Mouse (Mus musculus): ENCODE measurements around the gene Ccdc124.
"Not testable (repeated sequence)": the region's sequence is repeated elsewhere in the genome, so short reads cannot be mapped to it uniquely, and the experiment has no call there.

Ccdc124 gene

DNA sequence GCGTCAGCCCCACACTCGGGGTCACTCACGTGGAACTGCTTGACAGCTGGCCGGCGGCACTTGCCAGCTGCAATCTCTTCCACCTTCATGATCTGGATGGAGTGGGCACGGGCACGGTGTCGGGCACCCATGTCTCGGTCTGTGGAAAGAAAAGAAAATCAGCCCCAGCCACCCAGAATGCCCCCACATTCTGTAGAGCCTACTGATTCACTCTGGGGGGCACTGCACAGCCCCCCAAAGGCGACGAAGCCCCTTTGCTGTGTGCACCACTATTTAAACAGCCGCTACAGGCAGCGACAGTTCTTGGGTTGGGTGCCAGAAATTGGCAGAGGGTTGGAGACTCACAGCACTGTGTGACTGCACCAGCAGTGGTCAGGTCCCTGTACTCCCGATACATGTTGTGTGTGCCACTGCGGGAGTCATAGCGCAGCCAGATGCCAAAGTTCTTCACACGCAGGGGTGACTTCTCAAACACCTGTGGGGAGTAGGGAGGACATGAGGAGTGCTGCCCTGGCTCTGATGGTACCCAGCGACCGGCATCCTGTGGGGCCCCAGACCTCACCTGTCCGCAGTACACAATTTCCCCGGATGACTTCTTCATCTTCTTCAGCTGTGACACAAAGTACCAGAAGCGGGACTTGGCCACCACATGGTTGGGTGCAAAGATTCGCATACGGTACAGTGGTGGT is 22.0 kb upstream of the Ccdc124 start:
- DNase-seq (ENCODE audit: low read depth, low spot score): not testable (repeated sequence)

DNA sequence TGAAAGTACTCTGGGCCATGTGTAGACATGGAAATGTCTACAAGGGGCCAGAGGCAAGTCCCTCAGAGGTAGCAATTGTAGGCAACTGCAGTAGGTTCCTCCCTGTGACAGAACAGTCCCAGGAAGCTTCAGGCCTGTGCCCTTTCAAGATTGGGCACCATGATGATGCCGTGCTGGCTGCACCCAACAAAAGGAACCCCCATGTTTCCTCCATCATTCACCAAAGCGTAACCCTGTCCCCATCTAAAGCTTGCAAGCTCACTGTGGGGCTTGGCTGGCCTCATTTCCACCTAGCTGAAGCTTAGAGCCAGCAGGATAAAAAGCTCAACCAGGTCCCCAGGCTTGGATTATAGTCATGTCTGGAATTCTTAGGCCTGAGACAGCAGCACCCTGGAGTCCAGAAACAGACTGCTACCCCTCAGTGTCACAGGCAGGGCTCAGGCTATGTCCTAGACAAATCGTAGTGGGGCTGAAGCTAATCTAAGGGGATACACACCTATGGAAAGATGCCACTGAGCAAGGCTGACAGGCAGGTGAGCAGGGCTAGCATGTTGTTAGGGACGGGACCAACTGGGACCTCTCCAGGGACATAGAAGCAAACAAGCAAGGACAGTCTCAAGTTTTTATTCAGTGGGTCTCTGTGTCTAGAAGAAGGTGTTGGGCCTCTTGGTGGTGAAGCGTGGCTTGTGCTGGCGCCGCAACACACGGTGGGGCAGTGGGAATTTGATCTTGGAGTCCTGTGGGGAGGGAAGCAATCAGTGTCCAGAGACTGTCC is 21.2 kb upstream of the Ccdc124 start:
- DNase-seq (ENCODE audit: low read depth, low spot score): no peak

DNA sequence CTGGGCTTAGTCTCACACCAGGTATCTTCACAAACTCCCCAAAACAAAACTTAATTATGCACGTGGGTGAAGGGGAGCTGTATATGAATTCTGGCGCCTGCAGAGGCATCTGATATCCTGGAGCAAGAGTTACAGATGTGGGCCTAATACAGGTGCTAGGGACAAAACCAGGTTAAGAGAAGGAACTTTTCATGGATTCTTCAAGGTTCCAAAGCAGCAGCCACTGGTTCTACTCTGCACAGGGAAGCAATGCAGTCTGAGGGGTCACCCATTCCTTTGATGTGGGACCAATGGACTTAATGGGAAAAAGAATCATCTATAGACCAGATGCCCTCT is 20.6 kb upstream of the Ccdc124 start:
- no peak for DNase-seq (ENCODE audit: low read depth, low spot score)

DNA sequence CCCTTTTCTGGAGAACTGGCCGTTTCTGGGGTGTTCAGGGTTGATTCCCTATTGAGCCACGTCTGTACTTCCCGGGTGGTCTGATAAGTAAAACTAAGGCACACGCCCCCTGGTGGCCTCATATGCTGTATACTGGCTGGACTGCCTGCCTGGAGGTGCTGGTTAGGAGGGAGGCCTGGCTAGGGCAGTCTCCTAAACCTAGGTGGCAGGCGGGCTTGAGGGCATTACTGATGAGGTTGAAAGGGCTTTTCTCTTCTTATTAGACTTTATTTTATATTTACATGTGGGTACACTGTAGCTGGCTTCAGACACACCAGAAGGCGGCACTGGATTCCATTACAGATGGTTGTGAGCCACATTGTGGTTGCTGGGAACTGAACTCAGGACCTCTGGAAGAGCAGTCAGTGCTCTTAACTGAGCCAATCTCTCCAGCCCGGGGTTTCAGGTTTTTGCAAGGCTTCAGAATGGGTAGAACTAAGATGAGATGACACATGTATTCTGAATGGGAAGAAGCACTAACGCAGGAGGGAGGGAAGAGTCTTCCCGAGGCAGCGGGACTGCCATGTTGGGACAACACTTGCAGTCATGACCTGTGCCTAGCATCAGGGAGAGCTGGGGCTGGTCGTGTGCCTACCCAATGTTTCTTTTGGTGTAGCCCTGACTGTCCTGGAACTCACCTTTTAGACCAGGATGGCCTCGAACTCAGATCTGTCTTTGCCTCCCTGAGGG is 20.1 kb upstream of the Ccdc124 start:
- DNase-seq (ENCODE audit: low read depth, low spot score): peak; percentile 81

DNA sequence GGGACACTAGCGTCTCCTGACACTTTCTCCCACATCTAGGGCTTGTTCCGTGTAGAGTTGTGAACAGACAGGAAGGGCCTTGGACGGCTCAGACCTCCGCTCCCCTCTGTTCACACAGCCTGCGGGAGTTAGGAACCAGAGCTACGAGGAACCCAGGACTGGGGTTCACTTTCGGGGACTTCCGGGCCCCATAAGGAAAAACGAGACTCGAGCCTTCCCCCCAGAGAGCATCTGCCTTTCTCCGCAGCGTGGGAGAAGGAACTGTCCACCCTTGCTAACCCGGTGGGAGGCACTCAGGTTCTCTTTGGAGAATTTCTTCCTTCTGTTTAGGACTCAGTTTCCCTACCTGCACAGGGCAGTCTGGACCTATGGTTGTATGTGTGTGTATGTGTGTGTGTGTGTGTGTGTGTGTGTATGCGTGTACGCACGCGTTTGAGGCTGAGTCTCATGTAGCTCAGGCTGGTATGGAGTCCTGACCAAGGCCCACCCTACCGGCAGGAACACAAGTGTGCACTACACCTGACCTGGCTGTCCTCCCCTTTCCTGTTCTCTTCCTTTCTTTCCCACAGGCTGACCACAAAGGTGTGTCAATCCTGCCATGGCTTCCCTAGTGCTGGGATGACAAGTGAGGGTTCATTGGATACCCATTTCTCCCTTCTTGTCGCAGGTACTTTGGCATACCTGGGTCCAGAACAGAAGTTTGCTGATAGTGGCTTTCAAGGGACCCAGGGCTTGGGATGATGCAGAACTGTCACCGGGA is 19.3 kb upstream of the Ccdc124 start:
- DNase-seq (ENCODE audit: low read depth, low spot score): no peak

DNA sequence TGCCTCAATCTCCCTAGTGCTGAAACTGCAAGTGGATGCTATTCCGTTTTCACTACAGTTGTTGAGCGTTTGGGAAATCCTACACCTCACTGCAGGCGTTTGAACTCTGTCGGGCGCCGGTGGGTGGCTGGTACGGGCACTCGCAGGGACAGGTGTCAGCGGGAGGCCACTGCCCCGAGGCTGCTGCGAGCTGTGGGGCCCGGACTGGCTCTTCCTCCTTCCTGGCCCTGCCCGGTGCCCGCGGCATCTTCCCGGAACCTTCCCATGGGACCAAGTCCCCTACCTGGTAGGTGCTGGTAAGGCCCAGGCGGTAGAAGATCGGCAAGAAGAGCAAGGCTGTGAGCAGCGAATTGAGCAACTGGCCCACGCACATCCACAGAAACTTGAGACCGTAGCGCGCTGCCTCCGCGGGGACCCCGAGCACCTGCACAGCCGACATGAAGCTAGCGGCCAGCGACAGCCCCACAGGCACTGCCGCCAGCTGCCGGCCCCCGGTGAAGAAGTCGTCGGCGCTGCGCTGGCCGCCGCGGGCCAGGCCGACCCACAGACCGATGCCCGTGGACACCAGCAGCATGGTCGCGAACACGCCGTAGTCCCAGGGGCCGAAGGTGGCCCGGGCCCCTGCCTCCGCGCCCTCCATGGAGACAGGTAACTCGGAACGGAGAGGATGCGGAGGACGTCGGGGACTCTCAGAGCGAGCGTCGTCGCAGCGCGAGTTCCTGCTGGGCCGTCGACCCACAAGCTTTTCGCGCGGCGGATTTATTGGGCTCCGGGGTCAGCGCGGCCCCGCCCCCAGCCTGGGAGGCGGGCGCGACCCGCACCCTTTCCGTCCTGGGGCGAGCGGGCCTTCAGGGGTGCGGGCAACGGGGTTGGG is 18.5 kb upstream of the Ccdc124 start, which contains the start of gene Slc5a5:
Gene Slc5a5 (minus strand): TSS at position 736 of the 874 bp plus-strand sequence.
- DNase-seq (ENCODE audit: low read depth, low spot score): peak; percentile 37

DNA sequence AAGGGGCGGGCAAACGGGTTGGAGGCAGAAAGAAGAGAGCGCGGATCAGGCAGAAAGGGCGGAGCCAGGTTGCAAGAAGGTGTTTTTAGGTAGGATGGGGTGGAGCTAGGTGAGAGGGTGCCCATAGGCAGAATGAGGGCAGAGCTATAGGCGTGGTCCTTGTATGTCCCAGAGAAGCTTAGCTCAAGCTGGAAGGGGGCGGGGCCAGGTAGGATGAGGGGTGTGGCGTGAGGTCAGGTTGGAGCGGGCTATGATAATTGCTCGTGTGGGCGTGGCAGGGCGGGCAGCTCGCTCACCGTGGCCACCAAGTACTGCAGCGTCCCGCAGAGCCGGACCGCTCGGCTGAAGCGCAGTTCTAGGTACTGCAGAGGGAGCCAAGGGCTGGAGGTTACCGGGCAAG is 17.6 kb upstream of the Ccdc124 start:
- DNase-seq (ENCODE audit: low read depth, low spot score): peak; percentile 72

DNA sequence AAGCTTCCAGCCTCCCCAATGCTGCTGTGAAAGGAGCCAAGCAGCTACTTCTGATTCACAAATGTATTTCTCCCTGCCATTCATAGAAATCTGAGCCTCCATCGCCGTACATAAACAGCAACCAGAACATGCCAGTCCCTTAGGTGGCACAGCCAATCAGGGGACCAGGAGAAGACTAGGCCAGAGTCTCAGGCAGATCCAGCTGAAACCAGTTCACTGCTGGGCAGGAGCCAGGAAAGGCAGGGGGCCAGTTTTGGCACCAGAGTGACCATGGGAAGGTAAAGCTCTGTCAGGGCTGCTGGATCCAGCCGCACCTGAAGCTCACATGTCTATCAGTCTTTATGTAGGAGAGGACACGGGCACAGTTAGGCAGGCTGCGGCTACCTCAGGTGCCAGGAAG is 16.9 kb upstream of the Ccdc124 start:
- no peak for DNase-seq (ENCODE audit: low read depth, low spot score)

DNA sequence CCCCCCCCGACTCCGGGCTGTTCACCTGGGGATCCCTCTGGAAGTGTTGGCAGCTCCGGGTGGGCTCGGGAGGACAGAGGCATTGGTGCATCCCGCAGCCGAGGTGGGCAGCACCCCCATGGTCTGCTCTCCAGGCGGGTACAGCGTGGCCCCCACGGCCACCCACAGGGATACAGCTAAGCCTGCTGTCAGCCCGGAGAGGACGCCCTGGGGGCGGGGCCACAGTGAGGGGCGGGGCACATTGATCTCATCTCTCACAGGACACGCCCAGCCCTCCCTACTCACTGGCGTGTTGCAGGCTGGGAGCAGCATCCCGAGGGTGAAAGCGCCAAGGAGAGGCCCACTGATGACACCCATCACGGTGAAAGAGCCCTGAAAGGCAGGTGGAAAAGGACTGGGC is 13.9 kb upstream of the Ccdc124 start:
- DNase-seq (ENCODE audit: low read depth, low spot score): peak; percentile 56

DNA sequence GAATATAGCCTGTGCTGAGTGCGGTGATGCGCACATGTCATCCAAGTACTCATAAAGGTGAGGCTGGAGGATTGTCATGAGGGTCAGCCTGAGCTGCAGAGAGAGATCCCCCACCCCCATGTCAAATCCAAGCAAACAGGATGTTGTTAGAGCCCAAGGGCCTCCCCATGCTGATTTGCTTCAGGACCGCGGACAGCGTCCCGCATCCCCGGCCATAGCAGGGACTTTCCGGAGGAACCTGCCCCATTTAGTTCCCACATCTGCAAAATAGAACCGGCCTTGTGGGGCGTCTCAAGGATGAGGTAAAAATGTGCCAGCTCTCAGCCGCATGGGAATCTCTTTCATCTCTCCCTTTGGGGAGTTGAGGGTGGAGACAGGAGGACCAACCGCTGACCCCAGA is 11.9 kb upstream of the Ccdc124 start:
- peak; percentile 52 for DNase-seq (ENCODE audit: low read depth, low spot score)

DNA sequence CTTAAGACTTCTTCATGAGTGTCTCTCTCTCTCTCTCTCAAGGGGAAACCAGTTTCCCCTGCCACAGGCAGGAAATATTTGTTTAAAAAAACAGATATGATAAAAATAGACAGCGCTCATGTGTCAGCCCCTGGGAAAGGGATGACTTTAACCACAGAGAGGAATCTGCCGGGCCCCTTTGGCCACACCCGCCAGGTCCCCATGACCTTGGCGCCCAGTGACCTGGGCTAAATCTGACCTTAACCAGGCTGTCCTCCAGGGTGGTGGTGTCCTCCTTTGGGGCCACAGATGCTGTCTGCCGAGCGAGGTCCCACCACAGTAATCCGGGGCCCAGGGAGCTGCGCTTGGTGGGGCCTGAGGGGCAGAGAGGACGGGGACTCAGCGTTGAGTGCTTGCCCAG is 10.9 kb upstream of the Ccdc124 start:
- no peak for DNase-seq (ENCODE audit: low read depth, low spot score)

DNA sequence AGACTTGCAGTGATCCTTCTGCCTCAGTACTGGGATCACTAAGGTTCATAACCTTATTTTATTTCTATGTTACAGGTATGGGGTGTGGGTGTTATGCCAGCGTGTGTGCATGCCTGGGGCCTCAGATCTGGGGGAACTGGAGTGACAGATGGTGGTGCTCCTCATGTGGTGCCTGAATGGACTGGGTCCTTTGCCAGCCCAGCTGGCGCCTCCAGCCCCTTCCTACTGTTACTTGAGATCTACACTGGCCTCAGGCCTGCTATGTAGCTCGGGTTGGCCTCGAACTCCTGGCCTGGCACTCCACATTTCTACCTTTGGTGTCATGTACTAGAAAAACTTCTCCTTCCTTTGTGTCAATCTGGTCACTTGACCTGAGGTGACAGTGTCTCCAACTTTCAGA is 10.5 kb upstream of the Ccdc124 start:
- DNase-seq (ENCODE audit: low read depth, low spot score): no peak

DNA sequence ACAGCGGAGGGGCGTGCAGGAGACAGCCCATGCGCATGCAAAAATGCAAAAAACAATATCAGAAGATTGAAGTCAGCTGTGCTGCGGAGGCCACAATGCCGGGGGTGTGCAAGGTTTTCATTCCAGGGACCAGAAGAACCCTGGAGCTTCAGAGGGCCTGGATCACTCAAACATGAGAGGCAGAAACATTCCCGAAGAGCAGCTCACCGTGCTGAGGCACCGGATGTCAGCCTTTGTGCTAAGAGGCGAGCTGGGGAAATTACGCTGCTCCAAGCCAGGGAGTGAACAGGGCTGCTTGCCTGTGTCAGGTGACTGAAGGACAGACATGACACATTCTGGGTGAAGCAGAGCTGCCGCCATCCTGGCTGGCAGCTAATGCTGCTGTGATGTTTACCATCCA is 6.8 kb upstream of the Ccdc124 start:
- no peak for DNase-seq (ENCODE audit: low read depth, low spot score)

DNA sequence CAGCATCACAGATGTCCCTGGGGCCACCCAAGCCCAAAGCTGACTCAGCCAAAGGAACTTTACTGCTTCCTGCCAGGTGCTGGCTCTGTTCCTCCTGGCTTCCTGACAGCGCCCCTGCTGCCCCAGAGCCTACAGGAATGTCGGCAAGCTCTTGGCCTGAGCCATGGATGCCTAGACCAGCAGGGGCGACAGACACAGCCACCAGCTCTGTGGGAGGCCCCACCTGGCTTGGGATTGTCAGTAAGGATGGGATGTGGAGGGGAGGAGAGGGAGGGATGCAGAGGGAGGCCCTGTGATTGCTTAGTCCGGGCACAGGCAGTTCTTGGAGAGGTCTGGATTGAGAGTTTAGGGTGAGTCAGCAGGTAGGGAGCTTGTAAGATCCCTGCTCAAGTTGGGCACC is 6.4 kb upstream of the Ccdc124 start:
- no peak for DNase-seq (ENCODE audit: low read depth, low spot score)

DNA sequence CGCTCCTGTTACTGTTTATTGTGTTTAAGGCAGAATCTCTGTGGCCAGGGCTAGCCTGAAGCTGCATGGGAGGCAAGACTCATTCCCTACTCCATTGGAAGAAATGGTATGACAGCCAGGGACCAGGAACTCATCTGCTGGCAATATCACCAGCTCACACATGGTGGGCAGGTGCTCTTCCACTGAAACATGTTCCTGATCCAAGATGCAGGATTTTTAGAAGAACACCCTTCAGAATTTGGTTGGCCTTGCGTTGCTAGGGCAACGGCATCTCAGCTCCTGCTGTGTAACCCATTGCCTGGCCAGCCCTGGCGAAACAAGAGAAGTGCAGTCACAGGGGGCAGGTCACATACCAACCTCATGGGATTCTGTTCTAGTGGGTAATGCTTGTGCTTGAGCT is 5.8 kb upstream of the Ccdc124 start:
- no peak for DNase-seq (ENCODE audit: low read depth, low spot score)

DNA sequence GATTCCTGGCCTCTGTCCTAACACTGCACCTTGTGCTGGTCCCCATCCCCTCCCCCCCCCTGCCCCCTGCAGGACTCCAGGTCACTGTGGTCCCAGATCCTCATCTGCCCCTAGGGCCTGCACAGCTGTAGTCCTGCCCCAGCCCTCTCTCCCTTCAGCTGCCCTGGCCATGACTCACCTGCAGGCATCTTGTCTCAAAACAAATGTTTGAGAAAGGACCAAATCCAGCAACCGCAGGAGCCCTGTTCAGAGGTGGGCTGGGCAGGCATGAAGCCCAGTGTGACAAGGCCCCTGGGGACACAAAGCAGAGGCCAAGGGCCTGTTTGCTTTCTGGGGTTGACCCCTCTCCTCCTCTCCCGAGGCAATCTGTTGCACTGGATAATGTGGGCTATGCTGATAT is 4.4 kb upstream of the Ccdc124 start:
- no peak for DNase-seq (ENCODE audit: low read depth, low spot score)

DNA sequence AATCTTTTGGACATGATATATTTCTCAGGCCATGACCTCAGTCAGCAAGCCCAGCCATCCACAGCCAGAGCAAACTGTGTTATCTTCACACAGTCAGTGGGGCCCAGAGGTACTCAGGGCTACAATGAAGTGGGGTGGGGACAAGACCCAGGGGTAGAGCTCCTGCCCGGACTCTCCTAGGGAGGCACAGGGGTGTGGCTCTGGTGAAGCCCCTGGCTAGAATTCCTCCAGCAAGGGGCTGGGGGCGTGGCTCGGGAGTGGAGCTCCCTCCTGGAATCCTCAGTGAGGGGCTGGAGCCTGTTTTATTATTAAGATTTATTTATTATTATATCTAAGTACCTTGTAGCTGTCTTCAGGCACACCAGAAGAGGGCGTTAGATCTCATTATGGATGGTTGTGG is 2.6 kb upstream of the Ccdc124 start:
- no peak for DNase-seq (ENCODE audit: low read depth, low spot score)

DNA sequence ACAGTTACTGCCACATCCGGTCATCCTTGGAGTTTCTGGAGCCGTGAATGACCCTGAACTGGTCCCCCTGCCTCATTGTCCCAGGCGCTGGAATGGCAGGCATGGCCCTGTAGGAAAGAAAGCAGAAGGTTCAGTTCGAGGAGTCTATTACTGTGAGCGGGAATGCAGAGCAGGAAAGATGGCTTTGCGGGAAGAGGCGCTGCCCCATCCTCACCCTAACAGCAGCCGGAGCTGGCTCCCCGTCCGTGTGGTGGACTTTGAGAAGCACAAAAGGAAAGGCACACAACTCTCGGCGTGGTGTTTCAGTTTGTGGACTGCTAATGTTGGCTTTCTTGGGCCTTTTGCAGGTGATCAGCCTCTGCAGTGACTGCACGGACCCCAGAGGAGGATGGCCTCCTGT is 706 bp upstream of the Ccdc124 start:
- no peak for DNase-seq (ENCODE audit: low read depth, low spot score)

DNA sequence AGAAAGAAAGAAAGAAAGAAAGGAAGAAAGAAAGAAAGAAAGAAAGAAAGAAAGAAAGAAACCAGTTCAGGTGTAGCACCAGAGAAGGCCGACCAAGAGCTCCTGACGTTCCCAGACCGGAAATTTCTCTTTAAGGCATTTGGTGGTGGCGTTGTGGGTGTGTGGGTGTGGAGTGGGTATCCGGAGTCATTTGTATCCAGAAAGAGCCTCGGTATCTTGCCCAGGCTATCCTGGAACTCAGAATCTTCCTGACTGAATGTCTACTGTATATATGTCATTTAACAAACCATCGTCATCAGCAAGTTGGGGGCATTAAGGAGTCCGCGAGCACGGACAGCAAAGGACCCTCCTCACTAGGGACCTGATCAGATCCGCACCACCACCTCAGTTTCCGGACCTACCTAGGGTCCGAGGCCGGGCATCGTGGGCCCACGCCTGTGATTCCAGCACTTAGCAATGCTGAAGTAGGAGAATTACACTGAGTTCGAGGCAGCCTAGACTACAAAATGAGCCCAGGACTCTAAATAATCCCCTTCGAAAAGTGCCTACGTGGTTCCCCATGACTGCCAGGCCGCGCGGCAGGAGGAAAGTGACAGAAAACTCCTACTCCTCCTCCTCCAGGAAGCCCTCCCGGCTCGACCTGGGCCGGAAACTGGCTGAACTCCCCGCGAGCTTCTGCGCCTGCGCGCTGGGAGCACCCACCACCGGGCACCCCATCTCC is 932 bp downstream of the Ccdc124 start:
- DNase-seq (ENCODE audit: low read depth, low spot score): peak; percentile 58

DNA sequence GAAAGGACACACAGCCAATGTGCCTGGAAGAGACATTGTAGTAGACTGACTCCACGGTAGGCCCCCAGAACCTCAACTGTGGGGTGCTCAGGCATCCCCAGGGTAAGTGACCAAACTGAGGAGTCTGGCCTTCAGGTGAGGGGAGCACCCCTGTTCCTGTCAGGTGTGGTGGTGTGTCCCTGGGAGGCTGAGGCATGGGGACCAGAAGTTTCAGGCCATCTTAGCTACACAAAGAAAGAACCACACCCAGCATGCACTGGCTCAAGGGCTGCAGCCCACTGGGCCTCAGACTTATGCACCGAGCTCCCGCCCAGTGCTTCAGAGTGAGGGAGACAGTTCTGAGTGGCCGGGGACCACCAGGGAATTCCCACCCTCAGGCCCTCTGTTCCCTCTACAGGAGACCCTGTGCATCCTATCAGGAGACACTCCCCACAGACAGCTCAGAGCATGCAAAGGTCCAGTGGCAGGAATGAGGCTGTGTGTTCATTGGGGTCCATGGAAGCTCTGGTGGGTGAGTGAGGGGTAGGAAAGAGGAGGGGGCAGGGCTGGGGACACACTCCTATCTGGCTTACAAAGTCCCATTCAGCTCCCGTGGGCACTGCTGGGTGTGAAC is 2.4 kb downstream of the Ccdc124 start:
- no peak for DNase-seq (ENCODE audit: low read depth, low spot score)
